Mouse (Mus musculus) G1E (cell line): Measurements from ENCODE around the gene Gfod1. TPM values are rescaled to one million over a fixed set of nuclear protein-coding genes. Genes with fewer than 3 reads are reported as not detected.

Source experiments
- ATAC-seq: 2 replicates; pipeline ENCODE4 v1.8.0; 2016; ENCODE audit warnings: mild to moderate bottlenecking; ENCODE audit not compliant: insufficient number of reproducible peaks, poor library complexity, low FRiP score, severe bottlenecking; ENCODE audit errors: extremely low read depth
- DNase-seq: peaks from one replicate; pipeline ENCODE4 v3.0.0; 2012; ENCODE audit warnings: low spot score
- H3K27me3 ChIP-seq: 2 replicates; pipeline ENCODE4 v1.6.1; 2012; ENCODE audit warnings: mild to moderate bottlenecking, low read length, inconsistent platforms; ENCODE audit not compliant: insufficient read depth
- H3K36me3 ChIP-seq: replicated peaks from 2 replicates; pipeline ENCODE3; 2012; ENCODE audit warnings: mild to moderate bottlenecking, inconsistent platforms
- H3K4me1 ChIP-seq: 2 replicates; pipeline ENCODE4 v1.6.1; 2012; ENCODE audit warnings: low read depth, low read length, inconsistent platforms, mixed read lengths; ENCODE audit not compliant: insufficient read depth
- H3K4me3 ChIP-seq: 2 replicates; pipeline ENCODE4 v1.5.1; 2012; ENCODE audit warnings: low read depth, mild to moderate bottlenecking, inconsistent platforms, low read length, moderate library complexity, mixed read lengths
- H3K9me3 ChIP-seq: replicated peaks from 2 replicates; pipeline ENCODE4 v1.6.1; 2012; ENCODE audit warnings: inconsistent platforms
- CTCF ChIP-seq: IDR thresholded peaks from 2 replicates; pipeline ENCODE4 v1.5.1; 2012; ENCODE audit warnings: low read depth, low read length, inconsistent platforms, mixed read lengths
- GATA1 ChIP-seq: IDR thresholded peaks from 2 replicates; pipeline ENCODE4 v1.6.1; 2012; ENCODE audit warnings: borderline replicate concordance, low read length, inconsistent platforms, mixed read lengths
- GATA2 ChIP-seq: IDR thresholded peaks from 2 replicates; pipeline ENCODE4 v1.6.1; 2012; ENCODE audit warnings: low read depth, low read length, inconsistent platforms, borderline replicate concordance
- POLR2AphosphoS5 ChIP-seq: IDR thresholded peaks from 2 replicates; pipeline ENCODE4 v1.6.1; 2012; ENCODE audit warnings: low read depth, low read length, inconsistent platforms; ENCODE audit not compliant: insufficient replicate concordance
- TAL1 ChIP-seq: conservative IDR thresholded peaks from 2 replicates; pipeline ENCODE4 v1.6.1; 2012; ENCODE audit warnings: low read depth, low read length, inconsistent platforms, mixed read lengths
- polyA plus RNA-seq: library from polyadenylated mRNA; stranded (reverse); fragments of >175 nt; gene quantifications from 2 replicates; pipeline ENCODE4 v1.2.3, GENCODE M21; 2012
- total RNA-seq, 2 experiments: library from RNA; stranded (forward) in 1 of 2; stranded (reverse) in 1 of 2; fragments of 200-1000 nt in 1 of 2; fragments of >200 nt in 1 of 2; fragmentation: Nextera tagmentation in 1 of 2; gene quantifications; 2 replicates each; pipeline ENCODE4 v1.2.3; 2014 to 2017

Gene Gfod1
- total and polyA plus RNA-seq, 3 experiments: 0.22 to 1.1 (median 0.49) TPM

GRCm38 (mm10) chr13:43317411-43317810 lies 13.4 kb upstream of the Gfod1 start:
- Histone ChIP-seq H3K9me3 (no peaks in the 10 kb centered on the region), H3K36me3 (no peaks in the 10 kb centered on the region), H3K4me3 (no peak overlapping the region), H3K27me3 (peaks cover 17% of the 10 kb centered on the region), H3K4me1 (peaks cover 13% of the 10 kb centered on the region)
- TF ChIP-seq POLR2AphosphoS5 (no peak), TAL1 (no peak), GATA1 (no peak), GATA2 (no peak), CTCF (no peak)
- DNase-seq: no peak
- no peak for ATAC-seq

- Histone ChIP-seq H3K27me3 (peaks cover 45% of the 10 kb centered on the region), H3K4me1 (peaks cover 11% of the 10 kb centered on the region; the same call in 1 of the 2 replicates), H3K9me3 (peaks cover 39% of the 10 kb centered on the region), H3K36me3 (no peaks in the 10 kb centered on the region), H3K4me3 (no peak overlapping the region)
- ATAC-seq: no peak
- TF ChIP-seq GATA2: no peak
- TF ChIP-seq TAL1: no peak
- no peak for TF ChIP-seq POLR2AphosphoS5
- no peak for TF ChIP-seq CTCF
- DNase-seq: no peak
These were observed 1.4 kb upstream of the Gfod1 start for GRCm38 (mm10) chr13:43305181-43305924.

GRCm38 (mm10) chr13:43304700-43305099 lies 728 bp upstream of the Gfod1 start:
- H3K27me3 ChIP-seq: peaks cover 49% of the 10 kb centered on the region

GRCm38 (mm10) chr13:43303161-43303965 lies 609 bp downstream of the Gfod1 start:
- TF ChIP-seq GATA1 (no peak), POLR2AphosphoS5 (no peak), TAL1 (no peak), GATA2 (no peak), CTCF (no peak)
- Histone ChIP-seq H3K4me3 (peak overlapping the region; percentile 16; the same call in 1 of the 2 replicates), H3K27me3 (peaks cover 52% of the 10 kb centered on the region), H3K9me3 (peaks cover 26% of the 10 kb centered on the region), H3K4me1 (peaks cover 11% of the 10 kb centered on the region; the same call in 1 of the 2 replicates), H3K36me3 (no peaks in the 10 kb centered on the region)
- DNase-seq: no peak
- ATAC-seq: no peak

More at GRCm38 (mm10) chr13:43304700-43305099, 728 bp upstream of the Gfod1 start:
- ATAC-seq (no peak), DNase-seq (no peak)
- Histone ChIP-seq H3K4me3 (no peak overlapping the region), H3K36me3 (no peaks in the 10 kb centered on the region), H3K4me1 (peaks cover 11% of the 10 kb centered on the region; the same call in 1 of the 2 replicates), H3K9me3 (peaks cover 32% of the 10 kb centered on the region)
- no peak for TF ChIP-seq GATA2
- TF ChIP-seq CTCF: no peak
- no peak for TF ChIP-seq POLR2AphosphoS5
- TF ChIP-seq TAL1: no peak
- no peak for TF ChIP-seq GATA1

GRCm38 (mm10) chr13:43302651-43303160 lies 1.3 kb downstream of the Gfod1 start:
- H3K4me3 ChIP-seq: no peak overlapping the region
- TF ChIP-seq GATA2: no peak
- no peak for TF ChIP-seq GATA1
- TF ChIP-seq TAL1: no peak
- no peak for TF ChIP-seq POLR2AphosphoS5
- no peak for TF ChIP-seq CTCF
- peaks cover 54% of the 10 kb centered on the region for H3K27me3 ChIP-seq

GRCm38 (mm10) chr13:43302239-43302638 lies 1.7 kb downstream of the Gfod1 start:
- H3K36me3 ChIP-seq: no peaks in the 10 kb centered on the region
- TF ChIP-seq POLR2AphosphoS5 (no peak), GATA1 (no peak), CTCF (no peak), TAL1 (no peak), GATA2 (no peak)
- H3K4me3 ChIP-seq: no peak overlapping the region
- peaks cover 58% of the 10 kb centered on the region for H3K27me3 ChIP-seq
- H3K9me3 ChIP-seq: peaks cover 24% of the 10 kb centered on the region
- DNase-seq (no peak), ATAC-seq (no peak)
- H3K4me1 ChIP-seq: peaks cover 11% of the 10 kb centered on the region; the same call in 1 of the 2 replicates

More at GRCm38 (mm10) chr13:43302651-43303160, 1.3 kb downstream of the Gfod1 start:
- Histone ChIP-seq H3K9me3 (peaks cover 24% of the 10 kb centered on the region), H3K4me1 (peaks cover 11% of the 10 kb centered on the region; the same call in 1 of the 2 replicates), H3K36me3 (no peaks in the 10 kb centered on the region)
- DNase-seq (no peak), ATAC-seq (no peak)
